Mouse (Mus musculus): ENCODE measurements around the gene Kifc1. TPM values are rescaled to one million over a fixed set of nuclear protein-coding genes. Genes with fewer than 3 reads are reported as not detected.

Kifc1 gene
- 8.1 and 11.8 TPM in 2 replicates for polyA plus RNA-seq (2014; fragmentation: Nextera tagmentation; extraction: Ambion mirVana)

GRCm38 (mm10) chr17:33890533-33891059 lies at the start of gene Kifc1:
Gene Kifc1 (minus strand): TSS chr17:33890661.
- Histone ChIP-seq H3K36me3 (ENCODE audit: control insufficient read depth, insufficient read depth, low read length) (peaks cover 7% of the 10 kb centered on the region), H3K9ac (ENCODE audit: low read depth, low read length) (peak within 1 kb of the TSS; percentile 80), H3K4me3 (ENCODE audit: low read depth, low read length) (peak within 1 kb of the TSS; percentile 65), H3K27ac (ENCODE audit: low read depth, low read length) (peak within 1 kb of the TSS; percentile 65), H3K27me3 (ENCODE audit: control insufficient read depth, insufficient read depth, low read length) (no peaks in the 10 kb centered on the region), H3K4me1 (ENCODE audit: control insufficient read depth, insufficient read depth, low read length) (peaks cover 7% of the 10 kb centered on the region; the same call in 1 of the 2 replicates), H3K4me2 (peak within 1 kb of the TSS; percentile 60), H3K9me3 (replicated peaks; ENCODE audit: control insufficient read depth, low read length) (no peaks in the 10 kb centered on the region)
- ATAC-seq (replicated peaks; ENCODE audit: insufficient number of reproducible peaks, low FRiP score, low TSS enrichment): peak; percentile 98
- under 1% methylated on average over 49 of the region's 49 CpGs for WGBS (ENCODE audit: insufficient replicate concordance)

- H3K27ac ChIP-seq (ENCODE audit: low read depth, low read length): no peak overlapping the region
- peaks cover 13% of the 10 kb centered on the region for H3K4me1 ChIP-seq (ENCODE audit: control insufficient read depth, insufficient read depth, low read length)
- H3K9ac ChIP-seq (ENCODE audit: low read depth, low read length): no peak overlapping the region
- H3K27me3 ChIP-seq (ENCODE audit: control insufficient read depth, insufficient read depth, low read length): no peaks in the 10 kb centered on the region
- 77% methylated on average over 11 of the region's 11 CpGs for WGBS (ENCODE audit: insufficient replicate concordance)
- H3K36me3 ChIP-seq (ENCODE audit: control insufficient read depth, insufficient read depth, low read length): peaks cover 15% of the 10 kb centered on the region
- peak overlapping the region; percentile 84 for H3K4me2 ChIP-seq
- ATAC-seq (replicated peaks; ENCODE audit: insufficient number of reproducible peaks, low FRiP score, low TSS enrichment): no peak
- H3K9me3 ChIP-seq (replicated peaks; ENCODE audit: control insufficient read depth, low read length): no peaks in the 10 kb centered on the region
- no peak overlapping the region; the same call in 1 of the 2 replicates for H3K4me3 ChIP-seq (ENCODE audit: low read depth, low read length)
These were observed 48.3 kb upstream of the Kifc1 start for GRCm38 (mm10) chr17:33938783-33939182.

GRCm38 (mm10) chr17:33936993-33937392 lies 46.5 kb upstream of the Kifc1 start:
- peaks cover 13% of the 10 kb centered on the region for H3K4me1 ChIP-seq (ENCODE audit: control insufficient read depth, insufficient read depth, low read length)
- 78% methylated on average over 15 of the region's 15 CpGs for WGBS (ENCODE audit: insufficient replicate concordance)
- peaks cover 25% of the 10 kb centered on the region for H3K36me3 ChIP-seq (ENCODE audit: control insufficient read depth, insufficient read depth, low read length)
- H3K4me3 ChIP-seq (ENCODE audit: low read depth, low read length): no peak overlapping the region
- H3K27ac ChIP-seq (ENCODE audit: low read depth, low read length): no peak overlapping the region
- no peaks in the 10 kb centered on the region for H3K27me3 ChIP-seq (ENCODE audit: control insufficient read depth, insufficient read depth, low read length)
- ATAC-seq (replicated peaks; ENCODE audit: insufficient number of reproducible peaks, low FRiP score, low TSS enrichment): no peak
- H3K9ac ChIP-seq (ENCODE audit: low read depth, low read length): no peak overlapping the region
- H3K9me3 ChIP-seq (replicated peaks; ENCODE audit: control insufficient read depth, low read length): no peaks in the 10 kb centered on the region
- H3K4me2 ChIP-seq: no peak overlapping the region

- Histone ChIP-seq H3K36me3 (ENCODE audit: control insufficient read depth, insufficient read depth, low read length) (peaks cover 25% of the 10 kb centered on the region), H3K9me3 (replicated peaks; ENCODE audit: control insufficient read depth, low read length) (no peaks in the 10 kb centered on the region), H3K9ac (ENCODE audit: low read depth, low read length) (no peak overlapping the region), H3K27ac (ENCODE audit: low read depth, low read length) (no peak overlapping the region), H3K4me2 (no peak overlapping the region), H3K4me3 (ENCODE audit: low read depth, low read length) (no peak overlapping the region), H3K27me3 (ENCODE audit: control insufficient read depth, insufficient read depth, low read length) (no peaks in the 10 kb centered on the region), H3K4me1 (ENCODE audit: control insufficient read depth, insufficient read depth, low read length) (peaks cover 17% of the 10 kb centered on the region)
- 82% methylated on average over 21 of the region's 21 CpGs for WGBS (ENCODE audit: insufficient replicate concordance)
- no peak for ATAC-seq (replicated peaks; ENCODE audit: insufficient number of reproducible peaks, low FRiP score, low TSS enrichment)
These were observed 45.1 kb upstream of the Kifc1 start for GRCm38 (mm10) chr17:33935422-33936055.

- Histone ChIP-seq H3K4me3 (ENCODE audit: low read depth, low read length) (no peak overlapping the region), H3K4me1 (ENCODE audit: control insufficient read depth, insufficient read depth, low read length) (peaks cover 15% of the 10 kb centered on the region), H3K4me2 (no peak overlapping the region), H3K27ac (ENCODE audit: low read depth, low read length) (no peak overlapping the region), H3K36me3 (ENCODE audit: control insufficient read depth, insufficient read depth, low read length) (peaks cover 25% of the 10 kb centered on the region), H3K9ac (ENCODE audit: low read depth, low read length) (no peak overlapping the region), H3K27me3 (ENCODE audit: control insufficient read depth, insufficient read depth, low read length) (no peaks in the 10 kb centered on the region), H3K9me3 (replicated peaks; ENCODE audit: control insufficient read depth, low read length) (no peaks in the 10 kb centered on the region)
- WGBS (ENCODE audit: insufficient replicate concordance): 92% methylated on average over 15 of the region's 15 CpGs
- ATAC-seq (replicated peaks; ENCODE audit: insufficient number of reproducible peaks, low FRiP score, low TSS enrichment): no peak
These were observed 42.5 kb upstream of the Kifc1 start for GRCm38 (mm10) chr17:33932970-33933369.

GRCm38 (mm10) chr17:33932448-33932847 lies 42.0 kb upstream of the Kifc1 start:
- no peaks in the 10 kb centered on the region for H3K9me3 ChIP-seq (replicated peaks; ENCODE audit: control insufficient read depth, low read length)
- no peak overlapping the region for H3K9ac ChIP-seq (ENCODE audit: low read depth, low read length)
- 88% methylated on average over 14 of the region's 14 CpGs for WGBS (ENCODE audit: insufficient replicate concordance)
- peaks cover 15% of the 10 kb centered on the region for H3K4me1 ChIP-seq (ENCODE audit: control insufficient read depth, insufficient read depth, low read length)
- H3K36me3 ChIP-seq (ENCODE audit: control insufficient read depth, insufficient read depth, low read length): peaks cover 25% of the 10 kb centered on the region
- no peak overlapping the region for H3K27ac ChIP-seq (ENCODE audit: low read depth, low read length)
- no peaks in the 10 kb centered on the region for H3K27me3 ChIP-seq (ENCODE audit: control insufficient read depth, insufficient read depth, low read length)
- ATAC-seq (replicated peaks; ENCODE audit: insufficient number of reproducible peaks, low FRiP score, low TSS enrichment): no peak
- H3K4me3 ChIP-seq (ENCODE audit: low read depth, low read length): no peak overlapping the region
- H3K4me2 ChIP-seq: no peak overlapping the region

- Histone ChIP-seq H3K27me3 (ENCODE audit: control insufficient read depth, insufficient read depth, low read length) (no peaks in the 10 kb centered on the region), H3K4me2 (no peak overlapping the region), H3K27ac (ENCODE audit: low read depth, low read length) (no peak overlapping the region), H3K9ac (ENCODE audit: low read depth, low read length) (no peak overlapping the region; the same call in 1 of the 2 replicates), H3K9me3 (replicated peaks; ENCODE audit: control insufficient read depth, low read length) (no peaks in the 10 kb centered on the region), H3K4me1 (ENCODE audit: control insufficient read depth, insufficient read depth, low read length) (peaks cover 15% of the 10 kb centered on the region), H3K36me3 (ENCODE audit: control insufficient read depth, insufficient read depth, low read length) (peaks cover 21% of the 10 kb centered on the region), H3K4me3 (ENCODE audit: low read depth, low read length) (no peak overlapping the region)
- 87% methylated on average over 11 of the region's 11 CpGs for WGBS (ENCODE audit: insufficient replicate concordance)
- no peak for ATAC-seq (replicated peaks; ENCODE audit: insufficient number of reproducible peaks, low FRiP score, low TSS enrichment)
These were observed 41.5 kb upstream of the Kifc1 start for GRCm38 (mm10) chr17:33931947-33932346.

- peak overlapping the region; percentile 94 for H3K4me3 ChIP-seq (ENCODE audit: low read depth, low read length)
- H3K36me3 ChIP-seq (ENCODE audit: control insufficient read depth, insufficient read depth, low read length): peaks cover 20% of the 10 kb centered on the region
- peak overlapping the region; percentile 91 for H3K9ac ChIP-seq (ENCODE audit: low read depth, low read length)
- ATAC-seq (replicated peaks; ENCODE audit: insufficient number of reproducible peaks, low FRiP score, low TSS enrichment): no peak
- 36% methylated on average over 18 of the region's 18 CpGs for WGBS (ENCODE audit: insufficient replicate concordance)
- H3K27ac ChIP-seq (ENCODE audit: low read depth, low read length): no peak overlapping the region
- H3K4me1 ChIP-seq (ENCODE audit: control insufficient read depth, insufficient read depth, low read length): peaks cover 15% of the 10 kb centered on the region
- H3K27me3 ChIP-seq (ENCODE audit: control insufficient read depth, insufficient read depth, low read length): no peaks in the 10 kb centered on the region
- H3K4me2 ChIP-seq: peak overlapping the region; percentile 98
- no peaks in the 10 kb centered on the region for H3K9me3 ChIP-seq (replicated peaks; ENCODE audit: control insufficient read depth, low read length)
These were observed 40.9 kb upstream of the Kifc1 start for GRCm38 (mm10) chr17:33931159-33931866.
